Mouse (Mus musculus) heart, adult 2 months (tissue): ENCODE data around the gene Rreb1.

ENCODE experiments used
- CTCF ChIP-seq: fragments of 200-600 bp; IDR thresholded peaks from 2 replicates; pipeline ENCODE4 v1.8.1; 2022; ENCODE audit warnings: antibody characterized with exemption, mild to moderate bottlenecking, moderate library complexity
- EP300 ChIP-seq: fragments of 200-500 bp; IDR thresholded peaks from 2 replicates; pipeline ENCODE4 v1.6.1; 2011; ENCODE audit warnings: low read depth, low read length, control low read depth; ENCODE audit not compliant: insufficient read depth
- POLR2A ChIP-seq: fragments of 200-500 bp; IDR thresholded peaks from 2 replicates; pipeline ENCODE4 v1.6.1; 2011; ENCODE audit warnings: mild to moderate bottlenecking, low read depth, low read length, control low read depth; ENCODE audit not compliant: insufficient read depth

DNA sequence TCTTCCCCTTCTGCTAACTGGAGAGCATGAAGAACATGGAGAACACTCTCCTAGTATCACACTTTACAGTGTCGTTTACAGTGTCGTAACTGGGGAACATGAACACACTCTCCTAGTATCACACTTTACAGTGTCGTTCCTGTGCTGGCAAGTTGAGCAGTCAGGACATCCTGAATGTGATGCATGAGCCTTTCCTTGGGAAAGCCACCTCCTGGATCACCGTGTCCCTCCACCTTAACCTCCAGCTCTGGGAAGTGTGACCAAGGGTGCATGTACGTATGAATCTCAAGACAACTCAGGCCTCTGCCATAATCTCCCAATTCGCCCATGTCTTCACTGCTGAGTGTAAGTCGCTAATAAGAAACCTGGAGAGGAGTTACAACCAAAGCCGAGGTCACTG is 211.5 kb downstream of the Rreb1 start:
- TF ChIP-seq CTCF (no peak), EP300 (no peak), POLR2A (no peak)
